Mouse (Mus musculus) forebrain, embryonic 11.5 days (tissue): ENCODE results near the gene Apbb2. TPM values are rescaled to one million over a fixed set of nuclear protein-coding genes. Genes with fewer than 3 reads are reported as not detected.

Experiments used
- ATAC-seq: fragments of 200-750 bp; cut with Nextera tagmentation; replicated peaks from 2 replicates; pipeline ENCODE4 v1.8.0; 2017; ENCODE audit warnings: moderate TSS enrichment; ENCODE audit not compliant: low FRiP score
- DNase-seq: peaks from one replicate; pipeline ENCODE4 v3.0.0-alpha.2; 2017; ENCODE audit warnings: low spot score
- H3K27ac ChIP-seq: fragments of 300-500 bp; sonication (generic); 2 replicates; pipeline ENCODE4 v1.5.1; 2014; ENCODE audit warnings: low read depth, low read length
- H3K27me3 ChIP-seq: fragments of 300-500 bp; sonication (generic); 2 replicates; pipeline ENCODE4 v1.6.1; 2014; ENCODE audit warnings: mild to moderate bottlenecking, low read length, mixed read lengths; ENCODE audit not compliant: control insufficient read depth, insufficient read depth
- H3K36me3 ChIP-seq: fragments of 300-500 bp; sonication (generic); 2 replicates; pipeline ENCODE4 v1.6.1; 2014; ENCODE audit warnings: mild to moderate bottlenecking, low read length, moderate library complexity, mixed read lengths; ENCODE audit not compliant: control insufficient read depth, insufficient read depth
- H3K4me1 ChIP-seq: fragments of 300-500 bp; sonication (generic); replicated peaks from 2 replicates; pipeline ENCODE4 v1.6.1; 2014; ENCODE audit warnings: low read length, mixed read lengths; ENCODE audit not compliant: control insufficient read depth, insufficient read depth
- H3K4me2 ChIP-seq: fragments of 300-500 bp; sonication (generic); 2 replicates; pipeline ENCODE4 v1.6.1; 2014; ENCODE audit warnings: low read depth, mild to moderate bottlenecking, low read length, moderate library complexity, mixed read lengths; ENCODE audit not compliant: severe bottlenecking
- H3K4me3 ChIP-seq: fragments of 300-500 bp; sonication (generic); 2 replicates; pipeline ENCODE4 v1.5.1; 2014; ENCODE audit warnings: low read depth, low read length
- H3K9ac ChIP-seq: fragments of 300-500 bp; sonication (generic); 2 replicates; pipeline ENCODE4 v1.6.1; 2014; ENCODE audit warnings: low read length
- H3K9me3 ChIP-seq: fragments of 300-500 bp; sonication (generic); 2 replicates; pipeline ENCODE4 v1.6.1; 2016; ENCODE audit warnings: low read length, mixed read lengths; ENCODE audit not compliant: control insufficient read depth
- WGBS: fragments of 180-500 bp; shearing (Covaris S2); extraction: QIAGEN DNeasy Blood & Tissue Kit; methylation state at CpG from one replicate; pipeline ENCODE4 v1.1.7; 2014; 5-methylcytosine and 5-hydroxymethylcytosine counted together
- polyA plus RNA-seq: library from polyadenylated mRNA; unstranded; fragments of >200 nt; fragmentation: Nextera tagmentation; extraction: Ambion mirVana; gene quantifications from 2 replicates; pipeline ENCODE4 v1.2.1, GENCODE M21; 2014

The Apbb2 gene
- polyA plus RNA-seq, 1 experiment from 2014 or later: 35.3 TPM

- no peaks in the 10 kb centered on the region for H3K9me3 ChIP-seq
- no peaks in the 10 kb centered on the region for H3K27me3 ChIP-seq
- H3K27ac ChIP-seq: no peak overlapping the region
- no peak overlapping the region for H3K9ac ChIP-seq
- no peak for ATAC-seq
- DNase-seq: no peak
- no peaks in the 10 kb centered on the region for H3K36me3 ChIP-seq
- H3K4me2 ChIP-seq: no peak overlapping the region
- H3K4me3 ChIP-seq: no peak overlapping the region
- H3K4me1 ChIP-seq: peaks cover 2% of the 10 kb centered on the region; the same call in 1 of the 2 replicates
- 75% methylated on average over 8 of the region's 8 CpGs for WGBS
Observed at GRCm38 (mm10) chr5:66417289-66417688, 201.3 kb downstream of the Apbb2 start.

GRCm38 (mm10) chr5:66415700-66416543, 202.7 kb downstream of the Apbb2 start:
- Histone ChIP-seq H3K27ac (no peak overlapping the region), H3K27me3 (no peaks in the 10 kb centered on the region)
- DNase-seq: no peak

GRCm38 (mm10) chr5:66415033-66415697, 203.4 kb downstream of the Apbb2 start:
- H3K27ac ChIP-seq: no peak overlapping the region
- H3K4me2 ChIP-seq: no peak overlapping the region
- no peaks in the 10 kb centered on the region for H3K27me3 ChIP-seq
- H3K9me3 ChIP-seq: no peaks in the 10 kb centered on the region
- DNase-seq (no peak), ATAC-seq (no peak; the same call in 1 of the 2 replicates)
- H3K9ac ChIP-seq: no peak overlapping the region
- H3K36me3 ChIP-seq: no peaks in the 10 kb centered on the region
- H3K4me1 ChIP-seq: peaks cover 2% of the 10 kb centered on the region; the same call in 1 of the 2 replicates
- WGBS: 74% methylated on average over 9 of the region's 9 CpGs
- H3K4me3 ChIP-seq: no peak overlapping the region

More at GRCm38 (mm10) chr5:66415700-66416543, 202.7 kb downstream of the Apbb2 start:
- Histone ChIP-seq H3K4me2 (no peak overlapping the region), H3K4me1 (peaks cover 2% of the 10 kb centered on the region; the same call in 1 of the 2 replicates), H3K36me3 (no peaks in the 10 kb centered on the region), H3K9me3 (no peaks in the 10 kb centered on the region), H3K4me3 (no peak overlapping the region), H3K9ac (no peak overlapping the region)
- 62% methylated on average over 7 of the region's 7 CpGs for WGBS
- no peak for ATAC-seq

- Histone ChIP-seq H3K9ac (no peak overlapping the region), H3K4me1 (peaks cover 2% of the 10 kb centered on the region; the same call in 1 of the 2 replicates), H3K4me3 (no peak overlapping the region), H3K4me2 (no peak overlapping the region), H3K27ac (no peak overlapping the region), H3K27me3 (no peaks in the 10 kb centered on the region), H3K9me3 (no peaks in the 10 kb centered on the region), H3K36me3 (no peaks in the 10 kb centered on the region)
- DNase-seq (no peak), ATAC-seq (no peak)
- 60% methylated on average over 5 of the region's 5 CpGs for WGBS
Observed at GRCm38 (mm10) chr5:66413402-66413801, 205.2 kb downstream of the Apbb2 start.

- no peak overlapping the region for H3K4me3 ChIP-seq
- no peaks in the 10 kb centered on the region for H3K27me3 ChIP-seq
- H3K9ac ChIP-seq: no peak overlapping the region
- H3K36me3 ChIP-seq: no peaks in the 10 kb centered on the region
- H3K4me1 ChIP-seq: no peaks in the 10 kb centered on the region; the same call in 1 of the 2 replicates
- H3K27ac ChIP-seq: no peak overlapping the region
- no peak for DNase-seq
- H3K4me2 ChIP-seq: no peak overlapping the region
- WGBS: 88% methylated on average over 3 of the region's 3 CpGs
- ATAC-seq: no peak
- H3K9me3 ChIP-seq: no peaks in the 10 kb centered on the region
Observed at GRCm38 (mm10) chr5:66412821-66413220, 205.8 kb downstream of the Apbb2 start.

- WGBS: 85% methylated on average over 5 of the region's 5 CpGs
- no peak for DNase-seq
- H3K27ac ChIP-seq: no peak overlapping the region
- H3K9ac ChIP-seq: no peak overlapping the region
- no peak overlapping the region for H3K4me2 ChIP-seq
- no peaks in the 10 kb centered on the region for H3K27me3 ChIP-seq
- H3K9me3 ChIP-seq: no peaks in the 10 kb centered on the region
- H3K4me3 ChIP-seq: no peak overlapping the region
- no peaks in the 10 kb centered on the region for H3K36me3 ChIP-seq
- no peaks in the 10 kb centered on the region for H3K4me1 ChIP-seq
- ATAC-seq: no peak
Observed at GRCm38 (mm10) chr5:66408546-66408945, 210.0 kb downstream of the Apbb2 start.

GRCm38 (mm10) chr5:66407948-66408347, 210.6 kb downstream of the Apbb2 start:
- no peak for ATAC-seq
- no peak overlapping the region for H3K27ac ChIP-seq
- 75% methylated on average over 5 of the region's 5 CpGs for WGBS

GRCm38 (mm10) chr5:66406431-66406830, 212.2 kb downstream of the Apbb2 start:
- Histone ChIP-seq H3K27me3 (no peaks in the 10 kb centered on the region), H3K4me1 (no peaks in the 10 kb centered on the region), H3K9ac (no peak overlapping the region), H3K36me3 (no peaks in the 10 kb centered on the region), H3K27ac (no peak overlapping the region), H3K4me3 (no peak overlapping the region), H3K9me3 (no peaks in the 10 kb centered on the region), H3K4me2 (no peak overlapping the region)
- ATAC-seq (no peak), DNase-seq (no peak)
- WGBS: 91% methylated on average over 7 of the region's 7 CpGs

More at GRCm38 (mm10) chr5:66407948-66408347, 210.6 kb downstream of the Apbb2 start:
- H3K4me3 ChIP-seq: no peak overlapping the region
- no peak for DNase-seq
- H3K4me2 ChIP-seq: no peak overlapping the region
- H3K9ac ChIP-seq: no peak overlapping the region
- no peaks in the 10 kb centered on the region for H3K9me3 ChIP-seq
- no peaks in the 10 kb centered on the region for H3K36me3 ChIP-seq
- H3K27me3 ChIP-seq: no peaks in the 10 kb centered on the region
- H3K4me1 ChIP-seq: no peaks in the 10 kb centered on the region
